Mouse (Mus musculus) urinary bladder, postnatal 14 days (tissue): ENCODE measurements around the gene Myl10.
"Not testable (repeated sequence)": the region's sequence is repeated elsewhere in the genome, so short reads cannot be mapped to it uniquely, and the experiment has no call there.

Experiments
- DNase-seq: peaks from one replicate; pipeline ENCODE4 v3.0.0; 2021; ENCODE audit warnings: low spot score

The Myl10 gene

GRCm38 (mm10) chr5:136705532-136705931, 12.6 kb downstream of the Myl10 start:
- DNase-seq: no peak

- peak; percentile 81 for DNase-seq
Observed at GRCm38 (mm10) chr5:136706803-136707202, 13.9 kb downstream of the Myl10 start.

GRCm38 (mm10) chr5:136708116-136708515, 15.2 kb downstream of the Myl10 start:
- no peak for DNase-seq

GRCm38 (mm10) chr5:136710742-136711141, 17.8 kb downstream of the Myl10 start:
- no peak for DNase-seq

- DNase-seq: peak; percentile 55
Observed at GRCm38 (mm10) chr5:136714232-136714875, 21.4 kb downstream of the Myl10 start.

GRCm38 (mm10) chr5:136714879-136715278, 21.9 kb downstream of the Myl10 start:
- peak; percentile 46 for DNase-seq

- no peak for DNase-seq
Observed at GRCm38 (mm10) chr5:136716696-136717572, 24.0 kb downstream of the Myl10 start.

GRCm38 (mm10) chr5:136717573-136717854, 24.6 kb downstream of the Myl10 start:
- DNase-seq: no peak

GRCm38 (mm10) chr5:136718656-136719055, 25.7 kb downstream of the Myl10 start:
- no peak for DNase-seq

- DNase-seq: peak; percentile 6
Observed at GRCm38 (mm10) chr5:136721596-136721995, 28.6 kb downstream of the Myl10 start.

GRCm38 (mm10) chr5:136726271-136726670, 33.3 kb downstream of the Myl10 start:
- DNase-seq: not testable (repeated sequence)

GRCm38 (mm10) chr5:136738918-136739317, 46.0 kb downstream of the Myl10 start:
- DNase-seq: no peak

GRCm38 (mm10) chr5:136746596-136746995, 53.6 kb downstream of the Myl10 start:
- DNase-seq: no peak
